Mouse (Mus musculus) forebrain, embryonic 15.5 days (tissue): Measurements from ENCODE around the gene C87499. TPM values are rescaled to one million over a fixed set of nuclear protein-coding genes. Genes with fewer than 3 reads are reported as not detected.

Experiments used
- ATAC-seq: fragments of 200-750 bp; cut with Nextera tagmentation; replicated peaks from 2 replicates; pipeline ENCODE4 v1.8.0; 2017; ENCODE audit warnings: mild to moderate bottlenecking, moderate TSS enrichment, moderate library complexity
- H3K27ac ChIP-seq: fragments of 300-500 bp; sonication (generic); replicated peaks from 2 replicates; pipeline ENCODE4 v1.5.1; 2015; ENCODE audit warnings: mild to moderate bottlenecking, inconsistent platforms
- H3K27me3 ChIP-seq: fragments of 300-500 bp; sonication (generic); 2 replicates; pipeline ENCODE4 v1.6.1; 2015; ENCODE audit warnings: inconsistent platforms
- H3K36me3 ChIP-seq: fragments of 300-500 bp; sonication (generic); 2 replicates; pipeline ENCODE4 v1.6.1; 2015; ENCODE audit warnings: mild to moderate bottlenecking, inconsistent platforms
- H3K4me1 ChIP-seq: fragments of 300-500 bp; sonication (generic); 2 replicates; pipeline ENCODE4 v1.6.1; 2015; ENCODE audit warnings: inconsistent platforms
- H3K4me2 ChIP-seq: fragments of 300-500 bp; sonication (generic); replicated peaks from 2 replicates; pipeline ENCODE4 v1.6.1; 2015; ENCODE audit warnings: mild to moderate bottlenecking, inconsistent platforms
- H3K4me3 ChIP-seq: fragments of 300-500 bp; sonication (generic); 2 replicates; pipeline ENCODE4 v1.5.1; 2015; ENCODE audit warnings: mild to moderate bottlenecking, inconsistent platforms
- H3K9ac ChIP-seq: fragments of 300-500 bp; sonication (generic); replicated peaks from 2 replicates; pipeline ENCODE4 v1.6.1; 2015; ENCODE audit warnings: mild to moderate bottlenecking, inconsistent platforms
- H3K9me3 ChIP-seq: fragments of 300-500 bp; sonication (generic); 2 replicates; pipeline ENCODE4 v1.6.1; 2016; ENCODE audit warnings: inconsistent platforms
- WGBS: fragments of 180-500 bp; shearing (Covaris S2); methylation state at CpG from one replicate; pipeline ENCODE4 v1.1.7; 2015; ENCODE audit warnings: mixed read lengths; 5-methylcytosine and 5-hydroxymethylcytosine counted together
- polyA plus RNA-seq: library from polyadenylated mRNA; unstranded; fragments of >200 nt; fragmentation: Nextera tagmentation; extraction: Ambion mirVana; gene quantifications from 2 replicates; pipeline ENCODE4 v1.2.1, GENCODE M21; 2015

Gene C87499
- not detected in 2 replicates for polyA plus RNA-seq

GRCm38 (mm10) chr4:88634311-88634710 lies at the start of gene C87499:
Gene C87499, minus strand, starts transcription at chr4:88634411.
- no peak for ATAC-seq
- Histone ChIP-seq H3K4me3 (no peak within 1 kb of the TSS), H3K36me3 (no peaks in the 10 kb centered on the region), H3K9ac (no peak within 1 kb of the TSS), H3K27ac (no peak within 1 kb of the TSS), H3K4me2 (no peak within 1 kb of the TSS), H3K4me1 (no peaks in the 10 kb centered on the region), H3K27me3 (no peaks in the 10 kb centered on the region), H3K9me3 (no peaks in the 10 kb centered on the region)
- WGBS, result 91% methylated on average over 4 of the region's 4 CpGs

- no peak for ATAC-seq
- no peaks in the 10 kb centered on the region for H3K27me3 ChIP-seq
- H3K36me3 ChIP-seq, result no peaks in the 10 kb centered on the region
- no peak within 1 kb of the TSS for H3K4me2 ChIP-seq
- no peaks in the 10 kb centered on the region for H3K9me3 ChIP-seq
- 100% methylated on average over 1 of the region's 1 CpGs for WGBS
- H3K27ac ChIP-seq, result no peak within 1 kb of the TSS
- no peak within 1 kb of the TSS for H3K9ac ChIP-seq
- H3K4me3 ChIP-seq, result no peak within 1 kb of the TSS
- H3K4me1 ChIP-seq, result no peaks in the 10 kb centered on the region
These were observed 49.6 kb upstream of the C87499 start, which contains the start of gene Ifna2 for GRCm38 (mm10) chr4:88683812-88684211. Gene Ifna2, minus strand, starts transcription at chr4:88683912.

- Histone ChIP-seq H3K4me1 (no peaks in the 10 kb centered on the region), H3K9ac (no peak overlapping the region), H3K27ac (no peak overlapping the region), H3K4me3 (no peak overlapping the region), H3K36me3 (no peaks in the 10 kb centered on the region), H3K4me2 (no peak overlapping the region), H3K27me3 (no peaks in the 10 kb centered on the region), H3K9me3 (no peaks in the 10 kb centered on the region)
- 75% methylated on average over 3 of the region's 3 CpGs for WGBS
- ATAC-seq, result no peak
These were observed 47.1 kb upstream of the C87499 start for GRCm38 (mm10) chr4:88681353-88681752.

- no peaks in the 10 kb centered on the region for H3K27me3 ChIP-seq
- H3K36me3 ChIP-seq, result no peaks in the 10 kb centered on the region
- H3K4me2 ChIP-seq, result no peak overlapping the region
- ATAC-seq, result no peak
- no peaks in the 10 kb centered on the region for H3K9me3 ChIP-seq
- no peak overlapping the region for H3K9ac ChIP-seq
- no peaks in the 10 kb centered on the region for H3K4me1 ChIP-seq
- no peak overlapping the region for H3K27ac ChIP-seq
- WGBS, result 55% methylated on average over 8 of the region's 8 CpGs
- no peak overlapping the region for H3K4me3 ChIP-seq
These were observed 46.2 kb upstream of the C87499 start for GRCm38 (mm10) chr4:88680362-88680761.

- no peak for ATAC-seq
- H3K4me2 ChIP-seq, result no peak within 1 kb of the TSS
- H3K27ac ChIP-seq, result no peak within 1 kb of the TSS
- 82% methylated on average over 1 of the region's 1 CpGs for WGBS
- no peaks in the 10 kb centered on the region for H3K9me3 ChIP-seq
- no peak within 1 kb of the TSS for H3K4me3 ChIP-seq
- H3K36me3 ChIP-seq, result no peaks in the 10 kb centered on the region
- no peaks in the 10 kb centered on the region for H3K27me3 ChIP-seq
- H3K9ac ChIP-seq, result no peak within 1 kb of the TSS
- H3K4me1 ChIP-seq, result no peaks in the 10 kb centered on the region
These were observed 42.6 kb upstream of the C87499 start, which contains the start of gene Ifna16 for GRCm38 (mm10) chr4:88676824-88677223. Gene Ifna16, minus strand, starts transcription at chr4:88676924.

- ATAC-seq, result no peak
- WGBS, result 45% methylated on average over 1 of the region's 1 CpGs
- no peaks in the 10 kb centered on the region for H3K27me3 ChIP-seq
- no peak overlapping the region for H3K4me3 ChIP-seq
- no peak overlapping the region for H3K27ac ChIP-seq
- H3K4me1 ChIP-seq, result no peaks in the 10 kb centered on the region
- H3K4me2 ChIP-seq, result no peak overlapping the region
- no peaks in the 10 kb centered on the region for H3K36me3 ChIP-seq
- no peak overlapping the region for H3K9ac ChIP-seq
- no peaks in the 10 kb centered on the region for H3K9me3 ChIP-seq
These were observed 21.2 kb upstream of the C87499 start for GRCm38 (mm10) chr4:88655461-88655860.

GRCm38 (mm10) chr4:88653644-88654043 lies 19.4 kb upstream of the C87499 start:
- Histone ChIP-seq H3K4me2 (no peak overlapping the region), H3K4me1 (no peaks in the 10 kb centered on the region), H3K9ac (no peak overlapping the region), H3K9me3 (no peaks in the 10 kb centered on the region), H3K27me3 (no peaks in the 10 kb centered on the region), H3K27ac (no peak overlapping the region), H3K4me3 (no peak overlapping the region), H3K36me3 (no peaks in the 10 kb centered on the region)
- ATAC-seq, result no peak
- WGBS, result 70% methylated on average over 3 of the region's 3 CpGs

GRCm38 (mm10) chr4:88644359-88644758 lies 10.1 kb upstream of the C87499 start, which contains the start of gene Ifna13:
Gene Ifna13, minus strand, starts transcription at chr4:88644459.
- no peak within 1 kb of the TSS for H3K27ac ChIP-seq
- no peak within 1 kb of the TSS for H3K9ac ChIP-seq
- H3K4me1 ChIP-seq, result no peaks in the 10 kb centered on the region
- H3K36me3 ChIP-seq, result no peaks in the 10 kb centered on the region
- no peaks in the 10 kb centered on the region for H3K9me3 ChIP-seq
- no peak within 1 kb of the TSS for H3K4me3 ChIP-seq
- ATAC-seq, result no peak
- WGBS, result 44% methylated on average over 2 of the region's 2 CpGs
- no peaks in the 10 kb centered on the region for H3K27me3 ChIP-seq
- H3K4me2 ChIP-seq, result no peak within 1 kb of the TSS

GRCm38 (mm10) chr4:88642526-88642925 lies 8.3 kb upstream of the C87499 start:
- H3K9ac ChIP-seq, result no peak overlapping the region
- no peaks in the 10 kb centered on the region for H3K36me3 ChIP-seq
- no peak for ATAC-seq
- no peak overlapping the region for H3K4me3 ChIP-seq
- no peaks in the 10 kb centered on the region for H3K4me1 ChIP-seq
- WGBS, result 27% methylated on average over 2 of the region's 2 CpGs
- H3K4me2 ChIP-seq, result no peak overlapping the region
- no peaks in the 10 kb centered on the region for H3K27me3 ChIP-seq
- no peak overlapping the region for H3K27ac ChIP-seq
- H3K9me3 ChIP-seq, result no peaks in the 10 kb centered on the region

GRCm38 (mm10) chr4:88641077-88641831 lies 7.0 kb upstream of the C87499 start:
- no peaks in the 10 kb centered on the region for H3K4me1 ChIP-seq
- H3K4me2 ChIP-seq, result peak overlapping the region; percentile 17; the same call in 1 of the 2 replicates
- H3K27me3 ChIP-seq, result no peaks in the 10 kb centered on the region
- no peak overlapping the region for H3K9ac ChIP-seq
- H3K9me3 ChIP-seq, result no peaks in the 10 kb centered on the region
- 8% methylated on average over 11 of the region's 11 CpGs for WGBS
- no peaks in the 10 kb centered on the region for H3K36me3 ChIP-seq
- H3K4me3 ChIP-seq, result peak overlapping the region; percentile 18
- peak; percentile 98 for ATAC-seq
- no peak overlapping the region for H3K27ac ChIP-seq

GRCm38 (mm10) chr4:88640704-88641076 lies 6.5 kb upstream of the C87499 start:
- peak; percentile 15; the same call in 1 of the 2 replicates for ATAC-seq
- H3K27ac ChIP-seq, result no peak overlapping the region
- WGBS, result 57% methylated on average over 8 of the region's 8 CpGs
- H3K4me1 ChIP-seq, result no peaks in the 10 kb centered on the region
- H3K4me3 ChIP-seq, result peak overlapping the region; percentile 18
- H3K9ac ChIP-seq, result no peak overlapping the region
- H3K36me3 ChIP-seq, result no peaks in the 10 kb centered on the region
- no peaks in the 10 kb centered on the region for H3K27me3 ChIP-seq
- H3K9me3 ChIP-seq, result no peaks in the 10 kb centered on the region
- H3K4me2 ChIP-seq, result peak overlapping the region; percentile 17; the same call in 1 of the 2 replicates

- no peaks in the 10 kb centered on the region for H3K27me3 ChIP-seq
- H3K4me2 ChIP-seq, result no peak within 1 kb of the TSS
- H3K9ac ChIP-seq, result no peak within 1 kb of the TSS
- H3K27ac ChIP-seq, result no peak within 1 kb of the TSS
- no peak within 1 kb of the TSS for H3K4me3 ChIP-seq
- no peaks in the 10 kb centered on the region for H3K36me3 ChIP-seq
- H3K4me1 ChIP-seq, result no peaks in the 10 kb centered on the region
- no peaks in the 10 kb centered on the region for H3K9me3 ChIP-seq
- no peak for ATAC-seq
These were observed 30.9 kb downstream of the C87499 start, which contains the start of gene Ifna12 for GRCm38 (mm10) chr4:88603276-88603675. Gene Ifna12, minus strand, starts transcription at chr4:88603376.

- no peak within 1 kb of the TSS for H3K4me2 ChIP-seq
- no peak within 1 kb of the TSS for H3K9ac ChIP-seq
- H3K27ac ChIP-seq, result no peak within 1 kb of the TSS
- H3K36me3 ChIP-seq, result no peaks in the 10 kb centered on the region
- no peaks in the 10 kb centered on the region for H3K4me1 ChIP-seq
- no peak for ATAC-seq
- no peak within 1 kb of the TSS for H3K4me3 ChIP-seq
- no peaks in the 10 kb centered on the region for H3K27me3 ChIP-seq
- no peaks in the 10 kb centered on the region for H3K9me3 ChIP-seq
- WGBS, result 87% methylated on average over 1 of the region's 1 CpGs
These were observed 41.9 kb downstream of the C87499 start, which contains the start of gene Ifna9 for GRCm38 (mm10) chr4:88592285-88592684. Gene Ifna9, minus strand, starts transcription at chr4:88592385.
